Mouse (Mus musculus): Measurements from ENCODE around the gene Ccdc7a. TPM values are rescaled to one million over a fixed set of nuclear protein-coding genes. Genes with fewer than 3 reads are reported as not detected.

Gene Ccdc7a
- total RNA-seq (2023): not detected

DNA sequence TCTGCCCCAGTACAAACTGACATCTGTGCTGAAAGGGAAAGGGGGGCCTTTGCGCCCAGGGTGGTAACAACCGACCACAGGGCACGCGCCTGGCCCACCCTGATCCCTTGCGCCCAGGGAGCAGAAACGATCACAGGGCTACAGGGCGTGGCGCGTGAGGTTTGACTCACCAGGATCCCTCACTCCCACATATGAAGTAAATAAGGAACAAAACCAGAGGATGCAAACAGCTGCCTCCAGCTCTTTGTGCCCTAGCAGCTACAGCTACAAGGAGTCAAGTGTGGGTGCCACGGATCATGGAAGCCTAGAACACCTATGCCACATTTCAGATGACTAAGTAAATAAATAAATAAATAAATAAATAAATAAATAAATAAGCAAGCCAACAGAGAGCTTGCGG, at the start of gene Ccdc7a:
Gene Ccdc7a (minus strand): TSS at position 101 of the 400 bp plus-strand sequence.

GRCm38 (mm10) chr8:129066834-129067233, 1.5 kb upstream of the Ccdc7a start, which contains the start of gene Ccdc7b:
TSS of gene Ccdc7b (plus strand) at chr8:129067134.

DNA sequence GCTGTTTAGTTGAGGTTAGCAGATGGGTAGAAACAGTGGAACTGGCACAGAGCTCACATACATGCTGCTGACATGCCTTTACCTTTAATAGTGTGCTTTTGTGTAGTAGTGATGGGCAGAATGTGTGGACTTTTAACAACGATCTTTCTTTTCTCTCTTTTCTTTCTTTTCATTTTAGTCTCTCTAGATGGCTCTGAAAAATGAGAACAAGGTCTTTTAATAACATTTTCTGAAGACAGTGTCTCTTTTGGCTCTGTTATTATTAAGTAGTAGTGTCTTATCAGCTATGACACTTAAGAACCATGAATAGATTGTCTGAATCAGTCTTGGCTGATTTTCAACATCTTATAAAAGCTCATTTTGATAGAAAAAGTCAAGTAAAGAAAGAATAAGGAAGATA, 266.7 kb downstream of the Ccdc7a start, which contains the start of gene Gm3952:
Gene Gm3952 (minus strand): TSS at position 101 of the 400 bp plus-strand sequence.

DNA sequence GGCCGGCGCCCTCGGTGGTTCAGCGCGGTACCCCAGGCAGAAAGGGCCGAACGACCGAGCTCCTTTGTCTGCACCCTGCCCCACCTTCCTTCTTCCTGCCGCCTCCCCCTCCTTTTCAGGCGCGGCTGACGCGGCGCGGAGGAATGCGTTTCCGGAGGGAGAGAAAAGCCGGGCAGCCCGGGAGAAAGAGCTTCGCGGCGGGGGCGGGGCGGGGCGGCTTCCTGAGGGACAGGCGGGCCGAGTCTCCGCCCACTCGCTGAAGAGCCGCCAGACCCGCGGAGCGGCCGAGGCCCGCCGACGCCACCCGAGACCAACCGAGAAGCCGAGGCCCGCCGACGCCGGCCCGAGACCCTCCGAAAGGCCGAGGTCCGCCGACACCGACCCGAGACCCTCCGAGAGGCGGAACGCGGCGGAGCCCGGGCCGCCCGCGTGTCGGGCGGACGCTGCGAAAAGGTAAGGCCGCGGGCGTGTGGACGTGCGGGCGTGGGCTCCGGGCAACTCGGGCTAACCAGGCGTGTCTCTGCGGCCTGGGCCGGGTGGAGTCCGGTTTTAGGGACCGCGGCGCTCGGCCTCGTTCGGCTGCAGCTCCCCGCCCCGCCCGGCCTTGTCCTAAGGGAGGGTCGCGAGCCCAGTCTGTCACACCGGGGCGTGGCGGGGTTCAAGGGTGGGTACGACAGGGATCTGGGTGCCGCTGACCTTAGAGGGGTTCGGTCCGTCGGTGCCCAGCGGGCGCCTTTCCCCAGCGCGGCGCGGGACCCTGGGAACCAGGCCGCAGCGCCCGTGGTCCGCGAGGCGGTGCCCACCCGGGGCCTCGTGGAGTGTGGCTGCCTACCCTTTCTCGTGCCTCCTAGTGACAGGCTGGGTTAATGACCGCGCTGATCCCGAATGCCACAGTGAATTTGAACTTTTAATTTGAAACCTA, 379.5 kb downstream of the Ccdc7a start, which contains the start of gene Itgb1:
Gene Itgb1 (plus strand): TSS at position 148 of the 922 bp plus-strand sequence.

Other genes starting within 250 kb of the Ccdc7a start
- gene Ccdc7b, start 1.6 kb upstream of the Ccdc7a start, total RNA-seq (2023): not detected
- gene Gm10999, start 66.1 kb upstream of the Ccdc7a start, total RNA-seq (2023): not detected
- gene 2610044O15Rik8, start 168.9 kb upstream of the Ccdc7a start, total RNA-seq (2023): 9.0 TPM